Mouse (Mus musculus): ENCODE results near the gene Marveld2. TPM values are rescaled to one million over a fixed set of nuclear protein-coding genes. Genes with fewer than 3 reads are reported as not detected.

Marveld2 gene
- total and polyA plus RNA-seq, 2 experiments from 2014 or later: 1.7 to 2.2 TPM

- no peaks in the 10 kb centered on the region for H3K4me1 ChIP-seq (ENCODE audit: control insufficient read depth, insufficient read depth)
- no peak overlapping the region for H3K4me3 ChIP-seq (ENCODE audit: low read depth, low read length)
- H3K27ac ChIP-seq (ENCODE audit: low read depth): no peak overlapping the region
- 83% methylated on average over 13 of the region's 13 CpGs for WGBS
- H3K27me3 ChIP-seq (ENCODE audit: control insufficient read depth, insufficient read depth, low read length): no peaks in the 10 kb centered on the region
- no peak overlapping the region for H3K9ac ChIP-seq (replicated peaks; ENCODE audit: low read depth, low read length)
- H3K9me3 ChIP-seq (replicated peaks; ENCODE audit: control insufficient read depth, low read length): no peaks in the 10 kb centered on the region
- TF ChIP-seq EP300 (IDR thresholded peaks at IDR 0.05; ENCODE audit: low read depth) (no peak), CTCF (IDR thresholded peaks at IDR 0.05; ENCODE audit: low read depth) (no peak)
- H3K4me2 ChIP-seq (ENCODE audit: low read depth, low read length): no peak overlapping the region
- ATAC-seq (ENCODE audit: insufficient read depth, low read depth) (no peak), DNase-seq (ENCODE audit: low spot score) (no peak)
- peaks cover 33% of the 10 kb centered on the region for H3K36me3 ChIP-seq (replicated peaks; ENCODE audit: control insufficient read depth, insufficient read depth, low read length)
Observed at GRCm38 (mm10) chr13:100617583-100617982, 812 bp upstream of the Marveld2 start.

GRCm38 (mm10) chr13:100612903-100613302, 3.9 kb downstream of the Marveld2 start:
- Histone ChIP-seq H3K9me3 (replicated peaks; ENCODE audit: control insufficient read depth, low read length) (no peaks in the 10 kb centered on the region), H3K36me3 (replicated peaks; ENCODE audit: control insufficient read depth, insufficient read depth, low read length) (peaks cover 6% of the 10 kb centered on the region), H3K4me1 (ENCODE audit: control insufficient read depth, insufficient read depth) (no peaks in the 10 kb centered on the region), H3K9ac (replicated peaks; ENCODE audit: low read depth, low read length) (no peak overlapping the region), H3K4me2 (ENCODE audit: low read depth, low read length) (no peak overlapping the region), H3K4me3 (ENCODE audit: low read depth, low read length) (no peak overlapping the region), H3K27ac (ENCODE audit: low read depth) (no peak overlapping the region), H3K27me3 (ENCODE audit: control insufficient read depth, insufficient read depth, low read length) (no peaks in the 10 kb centered on the region)
- no peak for TF ChIP-seq CTCF (IDR thresholded peaks at IDR 0.05; ENCODE audit: low read depth)
- TF ChIP-seq EP300 (IDR thresholded peaks at IDR 0.05; ENCODE audit: low read depth): no peak
- WGBS: 54% methylated on average over 2 of the region's 2 CpGs
- no peak for DNase-seq (ENCODE audit: low spot score)
- no peak for ATAC-seq (ENCODE audit: insufficient read depth, low read depth)

GRCm38 (mm10) chr13:100612251-100612650, 4.5 kb downstream of the Marveld2 start:
- Histone ChIP-seq H3K27me3 (ENCODE audit: control insufficient read depth, insufficient read depth, low read length) (no peaks in the 10 kb centered on the region), H3K36me3 (replicated peaks; ENCODE audit: control insufficient read depth, insufficient read depth, low read length) (peaks cover under 1% of the 10 kb centered on the region), H3K4me1 (ENCODE audit: control insufficient read depth, insufficient read depth) (no peaks in the 10 kb centered on the region), H3K9ac (replicated peaks; ENCODE audit: low read depth, low read length) (no peak overlapping the region), H3K9me3 (replicated peaks; ENCODE audit: control insufficient read depth, low read length) (no peaks in the 10 kb centered on the region), H3K4me3 (ENCODE audit: low read depth, low read length) (no peak overlapping the region), H3K4me2 (ENCODE audit: low read depth, low read length) (no peak overlapping the region), H3K27ac (ENCODE audit: low read depth) (no peak overlapping the region)
- WGBS: 88% methylated on average over 10 of the region's 10 CpGs
- no peak for ATAC-seq (ENCODE audit: insufficient read depth, low read depth)
- TF ChIP-seq CTCF (IDR thresholded peaks at IDR 0.05; ENCODE audit: low read depth) (no peak), EP300 (IDR thresholded peaks at IDR 0.05; ENCODE audit: low read depth) (no peak)
- no peak for DNase-seq (ENCODE audit: low spot score)

GRCm38 (mm10) chr13:100611266-100611665, 5.5 kb downstream of the Marveld2 start:
- no peak for ATAC-seq (ENCODE audit: insufficient read depth, low read depth)

GRCm38 (mm10) chr13:100607756-100608155, 9.0 kb downstream of the Marveld2 start:
- H3K4me2 ChIP-seq (ENCODE audit: low read depth, low read length): no peak overlapping the region
- no peak for ATAC-seq (ENCODE audit: insufficient read depth, low read depth)
- 90% methylated on average over 8 of the region's 8 CpGs for WGBS

More at GRCm38 (mm10) chr13:100611266-100611665, 5.5 kb downstream of the Marveld2 start:
- no peaks in the 10 kb centered on the region for H3K9me3 ChIP-seq (replicated peaks; ENCODE audit: control insufficient read depth, low read length)
- H3K27me3 ChIP-seq (ENCODE audit: control insufficient read depth, insufficient read depth, low read length): no peaks in the 10 kb centered on the region
- H3K9ac ChIP-seq (replicated peaks; ENCODE audit: low read depth, low read length): no peak overlapping the region
- TF ChIP-seq CTCF (IDR thresholded peaks at IDR 0.05; ENCODE audit: low read depth) (no peak), EP300 (IDR thresholded peaks at IDR 0.05; ENCODE audit: low read depth) (no peak)
- 76% methylated on average over 13 of the region's 13 CpGs for WGBS
- H3K36me3 ChIP-seq (replicated peaks; ENCODE audit: control insufficient read depth, insufficient read depth, low read length): no peaks in the 10 kb centered on the region
- no peaks in the 10 kb centered on the region for H3K4me1 ChIP-seq (ENCODE audit: control insufficient read depth, insufficient read depth)
- DNase-seq (ENCODE audit: low spot score): no peak
- no peak overlapping the region for H3K27ac ChIP-seq (ENCODE audit: low read depth)
- H3K4me2 ChIP-seq (ENCODE audit: low read depth, low read length): no peak overlapping the region
- H3K4me3 ChIP-seq (ENCODE audit: low read depth, low read length): no peak overlapping the region

GRCm38 (mm10) chr13:100605845-100606244, 10.9 kb downstream of the Marveld2 start:
- H3K4me3 ChIP-seq (ENCODE audit: low read depth, low read length): no peak overlapping the region
- no peaks in the 10 kb centered on the region for H3K9me3 ChIP-seq (replicated peaks; ENCODE audit: control insufficient read depth, low read length)
- TF ChIP-seq EP300 (IDR thresholded peaks at IDR 0.05; ENCODE audit: low read depth) (no peak), CTCF (IDR thresholded peaks at IDR 0.05; ENCODE audit: low read depth) (no peak)
- no peak for ATAC-seq (ENCODE audit: insufficient read depth, low read depth)
- no peak overlapping the region for H3K9ac ChIP-seq (replicated peaks; ENCODE audit: low read depth, low read length)
- H3K27ac ChIP-seq (ENCODE audit: low read depth): no peak overlapping the region
- no peaks in the 10 kb centered on the region for H3K27me3 ChIP-seq (ENCODE audit: control insufficient read depth, insufficient read depth, low read length)
- 63% methylated on average over 1 of the region's 1 CpGs for WGBS
- no peak overlapping the region for H3K4me2 ChIP-seq (ENCODE audit: low read depth, low read length)
- no peaks in the 10 kb centered on the region for H3K36me3 ChIP-seq (replicated peaks; ENCODE audit: control insufficient read depth, insufficient read depth, low read length)
- no peak for DNase-seq (ENCODE audit: low spot score)
- no peaks in the 10 kb centered on the region for H3K4me1 ChIP-seq (ENCODE audit: control insufficient read depth, insufficient read depth)

More at GRCm38 (mm10) chr13:100607756-100608155, 9.0 kb downstream of the Marveld2 start:
- Histone ChIP-seq H3K27me3 (ENCODE audit: control insufficient read depth, insufficient read depth, low read length) (no peaks in the 10 kb centered on the region), H3K9ac (replicated peaks; ENCODE audit: low read depth, low read length) (no peak overlapping the region), H3K36me3 (replicated peaks; ENCODE audit: control insufficient read depth, insufficient read depth, low read length) (no peaks in the 10 kb centered on the region), H3K4me1 (ENCODE audit: control insufficient read depth, insufficient read depth) (no peaks in the 10 kb centered on the region), H3K4me3 (ENCODE audit: low read depth, low read length) (no peak overlapping the region), H3K27ac (ENCODE audit: low read depth) (no peak overlapping the region), H3K9me3 (replicated peaks; ENCODE audit: control insufficient read depth, low read length) (no peaks in the 10 kb centered on the region)
- no peak; the same call in 1 of the 2 replicates for TF ChIP-seq CTCF (IDR thresholded peaks at IDR 0.05; ENCODE audit: low read depth)
- no peak for TF ChIP-seq EP300 (IDR thresholded peaks at IDR 0.05; ENCODE audit: low read depth)
- DNase-seq (ENCODE audit: low spot score): no peak
